Mouse (Mus musculus) embryo, embryonic 10 days (tissue): Measurements from ENCODE around the gene Ccdc43.
A peak's percentile ranks its signal among the peaks of the same experiment; 100 is the strongest.
"Not testable (repeated sequence)": the region's sequence is repeated elsewhere in the genome, so short reads cannot be mapped to it uniquely, and the experiment has no call there.

Source experiments
- DNase-seq: peaks from one replicate; pipeline ENCODE4 v3.0.0-alpha.2; 2015; ENCODE audit warnings: low spot score

The Ccdc43 gene

GRCm38 (mm10) chr11:102697338-102698017 lies at the start of gene Ccdc43:
Gene Ccdc43 (minus strand): TSS chr11:102697782.
- DNase-seq = peak; percentile 86

GRCm38 (mm10) chr11:102744746-102745145 lies 47.2 kb upstream of the Ccdc43 start:
- no peak for DNase-seq

GRCm38 (mm10) chr11:102742843-102743242 lies 45.3 kb upstream of the Ccdc43 start:
- no peak for DNase-seq

GRCm38 (mm10) chr11:102742066-102742465 lies 44.5 kb upstream of the Ccdc43 start:
- no peak for DNase-seq

- peak; percentile 57 for DNase-seq
Measured at GRCm38 (mm10) chr11:102741129-102741950, 43.8 kb upstream of the Ccdc43 start.

- no peak for DNase-seq
Measured at GRCm38 (mm10) chr11:102740634-102741033, 43.1 kb upstream of the Ccdc43 start.

- peak; percentile 88 for DNase-seq
Measured at GRCm38 (mm10) chr11:102739278-102739966, 41.8 kb upstream of the Ccdc43 start.

GRCm38 (mm10) chr11:102738046-102738445 lies 40.5 kb upstream of the Ccdc43 start:
- DNase-seq = no peak

- no peak for DNase-seq
Measured at GRCm38 (mm10) chr11:102734961-102735360, 37.4 kb upstream of the Ccdc43 start.

- no peak for DNase-seq
Measured at GRCm38 (mm10) chr11:102733146-102733545, 35.6 kb upstream of the Ccdc43 start.

GRCm38 (mm10) chr11:102731366-102731765 lies 33.8 kb upstream of the Ccdc43 start:
- no peak for DNase-seq

- DNase-seq = no peak
Measured at GRCm38 (mm10) chr11:102729835-102730234, 32.3 kb upstream of the Ccdc43 start.

GRCm38 (mm10) chr11:102728614-102729013 lies 31.0 kb upstream of the Ccdc43 start:
- peak; percentile 66 for DNase-seq

GRCm38 (mm10) chr11:102725574-102725973 lies 28.0 kb upstream of the Ccdc43 start:
- DNase-seq = peak; percentile 34

- no peak for DNase-seq
Measured at GRCm38 (mm10) chr11:102716135-102716534, 18.6 kb upstream of the Ccdc43 start.

- DNase-seq = not testable (repeated sequence)
Measured at GRCm38 (mm10) chr11:102714578-102714977, 17.0 kb upstream of the Ccdc43 start.

GRCm38 (mm10) chr11:102712411-102712810 lies 14.8 kb upstream of the Ccdc43 start:
- DNase-seq = no peak

- DNase-seq = not testable (repeated sequence)
Measured at GRCm38 (mm10) chr11:102702206-102702605, 4.6 kb upstream of the Ccdc43 start.

- DNase-seq = no peak
Measured at GRCm38 (mm10) chr11:102698018-102698476, 465 bp upstream of the Ccdc43 start.

GRCm38 (mm10) chr11:102695289-102695688 lies 2.3 kb downstream of the Ccdc43 start:
- DNase-seq = no peak

- peak; percentile 86 for DNase-seq
Measured at GRCm38 (mm10) chr11:102690162-102690561, 7.4 kb downstream of the Ccdc43 start.

- no peak for DNase-seq
Measured at GRCm38 (mm10) chr11:102665637-102666435, 31.7 kb downstream of the Ccdc43 start.
